Mouse (Mus musculus): ENCODE data around the gene Drd4.

DNA sequence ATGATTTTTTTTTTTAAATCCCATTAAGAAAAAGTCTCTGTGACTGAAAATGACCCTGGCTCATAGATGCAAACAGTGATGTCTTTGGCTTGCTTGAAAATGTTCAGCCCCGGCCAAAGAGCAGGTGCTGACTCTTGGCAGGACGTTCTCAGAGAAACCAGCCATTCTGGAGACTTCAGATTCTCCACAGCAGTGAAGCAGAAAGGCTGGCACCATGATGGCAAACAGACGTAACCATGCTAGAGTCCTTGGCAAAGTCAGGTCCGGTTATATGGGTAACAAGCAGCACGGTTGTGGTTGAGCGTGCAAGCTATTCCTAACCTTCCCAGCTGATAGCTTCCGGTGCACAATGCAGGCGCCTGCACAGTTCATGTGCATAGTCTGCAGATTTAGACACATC lies 7.4 kb downstream of the Drd4 start:
- TF ChIP-seq CTCF (IDR thresholded peaks at IDR 0.05; ENCODE audit: low read depth) = no peak
- TF ChIP-seq EP300 (IDR thresholded peaks at IDR 0.05; ENCODE audit: low read depth) = no peak
